Mouse (Mus musculus) spleen, postnatal 36 days (tissue): ENCODE measurements around the gene Slc28a3.

Experiments used
- DNase-seq, 2 experiments: peaks; one replicate each; pipeline ENCODE4 v3.0.0; 2022; ENCODE audit warnings: low spot score in 2 of 2, mixed read lengths in 1 of 2

The Slc28a3 gene

GRCm38 (mm10) chr13:58523011-58523760 is 87.5 kb downstream of the Slc28a3 start:
- no peak for DNase-seq

DNA sequence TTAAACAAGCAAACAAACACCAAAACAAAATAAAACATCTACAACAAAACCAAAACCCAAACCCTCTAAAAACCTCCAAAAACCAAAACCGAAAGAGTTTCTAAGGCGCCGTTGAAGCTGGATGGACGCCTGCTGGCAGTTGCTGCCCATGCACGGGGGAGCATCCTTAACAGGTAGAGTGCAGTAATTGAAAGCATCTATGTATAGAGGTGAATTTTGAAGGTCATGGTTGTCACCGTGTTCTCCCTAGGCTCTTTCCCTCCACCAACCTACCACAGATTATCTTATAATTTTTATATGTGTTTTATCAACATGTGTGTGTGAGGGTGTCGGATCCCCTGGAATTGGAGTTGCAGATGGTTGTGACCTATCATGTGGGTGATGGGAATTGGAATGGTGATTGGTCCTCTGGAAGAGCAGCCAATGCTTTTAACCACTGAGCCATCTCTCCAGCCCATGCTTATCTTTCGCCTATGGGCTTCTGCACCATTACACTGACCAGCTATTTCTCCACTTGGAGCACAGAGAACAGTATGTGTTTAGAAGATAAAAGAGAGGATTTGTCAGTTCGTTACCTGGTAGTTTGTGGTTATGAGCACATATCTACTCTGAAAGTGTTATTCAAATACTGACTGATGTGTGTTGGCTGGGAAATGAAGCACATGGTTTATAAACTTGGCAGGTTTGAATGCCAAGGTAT is 89.2 kb downstream of the Slc28a3 start:
- no peak for DNase-seq

DNA sequence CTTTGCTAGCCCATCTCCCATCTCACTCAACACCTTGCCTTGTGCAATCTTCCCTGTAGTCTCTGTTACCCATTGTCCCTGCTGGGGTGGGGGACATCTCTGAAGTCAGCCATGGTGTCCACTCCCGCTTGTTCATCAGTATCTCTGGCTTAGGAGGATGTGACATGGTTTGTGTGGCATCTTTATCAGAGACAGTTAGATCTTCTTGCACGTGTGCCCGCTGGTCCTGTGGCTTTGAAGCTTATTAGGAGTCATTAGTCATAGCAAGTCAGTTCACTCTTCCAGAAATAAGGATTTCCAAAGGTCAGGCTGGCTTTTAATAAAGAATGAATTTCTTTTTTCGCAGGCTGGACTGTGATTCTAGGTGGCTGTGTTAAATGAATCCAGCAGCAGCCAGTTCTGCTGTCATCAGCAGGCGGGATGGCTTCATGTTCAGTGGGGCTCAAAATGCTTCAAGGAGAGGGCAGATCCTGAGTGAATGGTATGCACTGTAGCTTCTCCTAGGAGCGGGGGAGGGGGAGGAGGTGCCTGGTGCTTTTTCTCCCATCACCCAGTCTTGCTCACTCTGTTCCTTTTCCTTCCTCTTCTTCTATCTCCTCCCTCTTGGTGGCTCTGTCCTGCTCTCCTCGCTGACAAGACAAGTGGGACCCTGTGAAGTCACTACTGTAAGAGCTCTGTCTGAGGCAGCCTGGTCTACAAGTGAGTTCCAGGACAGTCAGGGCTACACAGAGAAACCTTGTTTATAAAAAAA is 89.9 kb downstream of the Slc28a3 start:
- DNase-seq, result no peak

GRCm38 (mm10) chr13:58520028-58520427 is 90.6 kb downstream of the Slc28a3 start:
- no peak for DNase-seq

- DNase-seq, result peak in 1 of 2 experiments; percentile 9
Observed at GRCm38 (mm10) chr13:58516277-58516676, 94.4 kb downstream of the Slc28a3 start.

DNA sequence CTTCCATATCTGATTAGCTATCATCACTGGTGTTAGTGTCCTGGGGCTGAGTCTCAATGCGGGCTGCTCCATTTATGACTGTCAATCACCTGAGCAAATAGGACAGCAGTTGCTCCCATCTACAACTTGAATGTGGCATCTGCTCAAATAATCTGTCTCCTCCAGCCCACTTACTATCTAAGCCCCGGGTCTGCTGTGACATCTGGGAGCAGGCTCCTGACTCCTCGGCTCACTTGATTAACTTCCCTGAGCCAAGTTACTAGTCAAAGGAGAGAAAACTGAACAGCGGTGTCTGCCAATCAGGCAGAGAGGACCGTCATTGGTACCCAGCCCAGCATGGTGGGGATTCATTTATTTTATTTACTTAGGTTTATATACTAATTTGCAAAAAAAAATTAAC is 95.0 kb downstream of the Slc28a3 start:
- DNase-seq, result no peak

DNA sequence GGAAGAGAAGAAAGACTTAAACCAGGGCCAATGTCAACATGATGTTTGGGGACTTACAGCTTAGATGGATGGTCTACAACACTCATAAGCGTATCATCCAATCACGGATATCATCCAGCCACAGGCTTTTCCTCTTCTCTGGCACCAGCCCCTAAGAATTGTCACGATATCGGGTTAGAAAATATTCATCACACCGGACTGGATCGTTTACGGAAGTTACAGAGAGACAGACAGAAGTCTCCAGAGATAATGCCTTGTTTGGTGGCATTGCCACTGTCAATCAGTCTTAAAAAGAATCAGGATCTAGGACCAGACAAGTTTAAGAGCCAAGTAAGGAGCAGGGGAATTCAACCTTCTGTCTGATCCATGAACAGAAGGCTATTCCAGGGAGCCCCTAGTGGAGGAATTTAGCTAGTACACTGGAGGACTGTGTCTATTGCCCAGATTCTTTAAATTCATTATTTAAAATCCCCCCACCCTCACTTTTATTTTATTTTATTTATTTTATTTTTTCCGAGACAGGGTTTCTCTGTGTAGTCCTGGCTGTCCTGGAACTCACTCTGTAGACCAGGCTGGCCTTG is 96.4 kb downstream of the Slc28a3 start:
- DNase-seq, result no peak

DNA sequence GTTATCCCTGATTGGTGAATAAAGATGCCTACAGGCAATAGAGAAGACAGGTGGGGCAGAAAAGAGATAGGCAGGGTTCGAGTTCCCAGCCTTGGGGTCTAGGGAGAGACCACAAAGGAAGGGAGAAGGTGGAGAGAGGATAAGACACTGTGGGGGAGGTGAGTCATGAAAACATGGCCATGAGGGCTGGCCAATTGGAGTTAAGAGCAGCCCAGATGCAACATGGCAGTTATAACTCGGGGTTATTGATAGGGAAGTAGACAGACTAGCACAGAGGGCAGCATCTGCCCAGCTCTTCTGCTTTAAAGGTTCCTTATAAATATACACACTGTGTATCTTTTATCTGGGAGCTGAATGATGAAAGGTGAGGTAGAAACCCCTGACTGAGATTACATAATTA is 98.8 kb downstream of the Slc28a3 start:
- DNase-seq, result no peak

- no peak for DNase-seq
Observed at GRCm38 (mm10) chr13:58511248-58511647, 99.4 kb downstream of the Slc28a3 start.

GRCm38 (mm10) chr13:58509241-58509640 is 101.4 kb downstream of the Slc28a3 start:
- no peak for DNase-seq

DNA sequence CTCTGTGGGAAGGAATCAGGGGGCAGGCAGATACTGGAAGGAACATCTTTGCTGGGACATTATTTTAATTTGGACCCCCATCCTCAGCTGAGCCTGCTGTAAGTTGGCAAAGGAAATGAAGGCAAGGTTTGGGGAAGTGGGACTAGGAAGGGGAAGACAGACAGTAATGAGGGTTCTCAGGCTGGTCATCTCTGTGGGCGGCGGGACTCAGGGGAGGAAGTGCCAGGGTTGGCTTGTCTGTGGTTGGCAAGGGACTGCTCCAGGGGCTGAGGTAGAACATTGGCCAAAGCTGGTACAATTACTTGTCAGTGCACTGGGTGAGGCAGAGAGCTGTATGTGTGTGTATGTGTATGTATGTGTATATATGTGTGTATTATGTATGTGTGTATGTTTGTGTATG is 107.1 kb downstream of the Slc28a3 start:
- DNase-seq, result peak; percentile 34 to 39

DNA sequence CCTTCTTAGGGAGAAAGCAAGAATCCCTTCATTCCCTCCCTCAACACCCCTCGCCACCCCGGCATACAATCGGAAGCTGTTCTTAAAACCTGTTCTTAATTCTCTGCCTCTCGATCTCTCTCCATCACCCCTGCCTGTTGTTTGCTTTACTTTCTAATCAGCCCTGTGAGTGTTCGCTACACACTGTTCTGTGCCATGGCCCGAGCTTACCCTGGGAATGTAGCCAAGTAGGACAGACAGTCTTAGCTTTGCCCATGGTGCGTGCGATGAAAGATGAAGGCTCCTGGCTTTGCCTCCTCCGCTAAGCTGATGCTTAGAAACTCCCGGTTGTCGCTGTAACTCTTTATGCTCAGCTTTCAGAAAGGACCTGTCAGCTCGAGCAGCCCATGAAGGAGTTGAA is 112.9 kb downstream of the Slc28a3 start:
- DNase-seq, result no peak
